Mouse (Mus musculus) CD4-positive helper T cell, adult 2 months (primary cell): Measurements from ENCODE around the gene Olfr669.
"Not testable (repeated sequence)": the region's sequence is repeated elsewhere in the genome, so short reads cannot be mapped to it uniquely, and the experiment has no call there.

ENCODE experiments used
- DNase-seq: peaks from one replicate; pipeline ENCODE4 v3.0.0-alpha.2; 2012; ENCODE audit warnings: low read depth, missing footprints, low spot score

The Olfr669 gene

DNA sequence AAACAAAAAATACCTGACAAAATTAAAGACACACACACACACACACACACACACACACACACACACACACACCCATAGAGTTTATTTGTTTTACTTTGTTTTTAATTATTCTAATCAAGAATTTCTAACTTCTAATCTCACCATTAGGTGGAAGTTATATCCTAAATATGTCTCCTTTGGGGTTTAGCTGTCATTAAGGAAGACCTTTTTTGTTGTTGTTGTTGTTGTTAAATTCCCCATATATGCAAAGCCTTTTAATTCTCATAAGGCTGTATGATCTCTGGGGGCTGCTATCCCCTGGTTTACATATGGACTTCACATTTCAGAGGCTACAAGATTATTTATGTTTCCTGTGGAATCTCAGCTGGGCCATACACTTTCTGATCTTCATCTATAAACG is at the start of gene Olfr669:
Gene Olfr669 (plus strand): TSS at position 301 of the 400 bp plus-strand sequence.
- DNase-seq, result no peak

DNA sequence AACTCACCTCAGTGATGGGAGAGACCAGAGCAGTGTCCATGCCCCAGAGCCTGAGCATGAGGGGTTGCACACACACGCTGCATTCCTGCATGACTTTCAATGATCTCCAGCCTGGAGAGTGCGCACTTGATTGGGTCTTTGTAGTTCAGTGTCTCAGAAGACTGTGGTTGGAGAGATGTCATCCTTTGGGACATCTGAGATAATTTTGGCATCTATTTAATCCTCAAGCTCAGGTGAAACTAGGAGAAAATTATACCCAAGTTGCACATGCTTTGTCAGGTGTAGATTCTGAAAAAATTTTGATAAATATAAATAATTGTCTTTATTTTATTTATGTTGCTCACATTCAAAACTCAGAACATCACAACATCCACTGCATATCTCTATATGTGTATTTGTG is 38.2 kb upstream of the Olfr669 start, which contains the start of gene Olfr666:
Gene Olfr666 (minus strand): TSS at position 101 of the 400 bp plus-strand sequence.
- no peak for DNase-seq

DNA sequence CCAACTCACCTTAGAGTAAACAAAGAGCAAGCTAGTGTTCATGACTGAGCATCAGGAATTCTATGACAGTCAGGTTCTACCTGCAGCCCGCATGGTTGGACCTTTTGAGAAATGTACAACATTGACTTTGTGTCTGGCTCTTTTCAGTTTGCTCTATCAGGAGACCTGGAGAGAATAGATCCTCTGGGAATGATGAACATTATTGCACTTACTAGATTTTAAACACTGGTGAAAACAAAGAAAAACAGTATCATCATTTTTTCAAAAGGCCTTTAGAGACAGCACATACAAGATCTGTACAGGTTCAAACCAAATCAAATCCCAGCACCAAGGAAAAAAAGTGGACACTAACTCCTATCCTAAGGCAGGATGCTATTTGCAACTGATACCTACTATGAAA is 12.7 kb upstream of the Olfr669 start, which contains the start of gene Olfr667:
Gene Olfr667 (minus strand): TSS at position 101 of the 400 bp plus-strand sequence.
- no peak for DNase-seq

- no peak for DNase-seq
These were observed 6.1 kb upstream of the Olfr669 start, which contains the start of gene Olfr668 for GRCm38 (mm10) chr7:104927957-104928356. Olfr668 (minus strand) TSS chr7:104928057.

GRCm38 (mm10) chr7:104950234-104950633 is 16.2 kb downstream of the Olfr669 start:
- not testable (repeated sequence) for DNase-seq

DNA sequence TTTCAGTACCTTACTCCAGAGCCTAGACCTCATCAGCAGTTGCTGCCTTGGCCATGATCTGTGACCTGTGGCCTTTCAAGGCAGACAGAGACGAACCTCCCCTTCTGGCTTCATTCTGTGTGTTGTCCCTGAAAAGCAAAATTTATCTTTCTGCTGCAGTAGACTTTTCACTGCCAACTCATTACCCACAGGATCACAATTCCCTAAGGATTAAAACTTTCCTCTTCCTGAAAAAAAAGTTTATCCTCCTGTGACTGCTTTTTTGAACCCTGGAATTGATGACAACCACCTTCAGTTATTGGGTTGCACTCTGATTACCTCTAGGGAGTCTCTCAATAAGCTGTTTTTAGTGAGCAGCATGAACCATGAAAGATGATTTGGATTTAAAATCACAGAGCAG is 28.5 kb downstream of the Olfr669 start, which contains the start of gene Olfr670:
Gene Olfr670 (minus strand): TSS at position 101 of the 400 bp plus-strand sequence.
- DNase-seq, result no peak

DNA sequence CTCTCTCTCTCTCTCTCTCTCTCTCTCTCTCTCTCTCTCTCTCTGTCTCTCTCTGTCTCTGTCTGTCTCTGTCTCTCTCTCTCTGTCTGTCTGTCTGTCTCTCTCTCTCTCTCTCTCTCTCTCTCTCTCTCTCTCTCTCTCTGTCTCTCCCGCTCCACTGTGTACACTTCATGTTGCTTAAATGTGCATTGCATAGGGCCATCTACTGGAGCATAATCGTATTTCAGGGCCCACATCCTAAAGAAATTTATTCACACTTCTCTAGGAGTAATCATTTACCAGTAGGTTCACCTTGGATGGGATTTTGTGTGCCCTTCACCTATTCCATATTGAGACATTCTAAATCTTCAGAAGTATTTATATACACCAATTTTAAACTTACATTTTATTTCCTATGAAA is 38.5 kb downstream of the Olfr669 start:
- DNase-seq, result not testable (repeated sequence)

GRCm38 (mm10) chr7:104979026-104979425 is 45.0 kb downstream of the Olfr669 start, which contains the start of gene Olfr671:
Olfr671 (minus strand) TSS chr7:104979126.
- DNase-seq, result no peak
